Mouse (Mus musculus): ENCODE results near the gene Bpgm. TPM values are rescaled to one million over a fixed set of nuclear protein-coding genes. Genes with fewer than 3 reads are reported as not detected.

Bpgm gene
- total RNA-seq, 2 experiments from 2014 or later, result 68.3 to 68.6 TPM

DNA sequence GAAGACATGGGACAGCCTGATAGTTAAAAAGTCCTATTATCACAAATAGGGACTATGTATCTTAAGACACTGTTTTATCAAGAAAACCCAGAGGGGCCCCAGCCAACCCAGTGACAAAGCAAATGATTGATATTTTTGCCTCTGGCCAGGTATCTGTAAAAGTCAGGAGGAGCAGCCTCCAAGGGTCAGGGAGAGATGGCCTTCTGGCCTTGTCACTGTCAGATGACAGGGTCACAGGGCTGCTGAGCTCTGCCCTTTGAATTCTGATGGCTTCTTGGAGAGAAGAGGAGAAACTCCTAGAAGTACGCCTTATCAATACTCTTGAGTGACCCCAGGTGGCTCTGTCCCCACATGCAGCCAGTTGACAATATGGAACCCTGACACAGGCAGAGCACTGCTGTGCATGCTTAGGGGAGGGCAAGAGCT lies 49.5 kb downstream of the Bpgm start:
- intact Hi-C loops (cut with DNase I), result no loop called here
- no peak for DNase-seq

DNA sequence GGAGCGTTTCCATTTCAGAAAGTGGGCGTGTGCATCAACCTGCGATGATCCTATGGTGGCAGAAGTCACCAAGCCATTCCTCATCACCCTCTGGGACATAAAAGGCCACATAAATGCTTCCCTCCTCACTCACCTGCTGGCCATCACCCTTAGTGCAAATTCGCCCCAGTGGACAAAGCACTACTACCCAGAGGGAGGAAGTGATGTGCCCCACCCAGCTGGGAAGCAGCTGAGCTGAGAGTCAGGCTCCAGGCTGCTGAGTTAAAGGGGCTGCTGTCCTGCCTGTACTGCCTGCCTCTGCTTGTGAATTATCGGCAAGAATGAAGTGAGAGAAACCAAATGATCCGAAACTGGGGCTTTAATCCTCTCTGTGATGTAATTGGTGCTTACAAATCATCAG lies 49.9 kb downstream of the Bpgm start:
- intact Hi-C loops (cut with DNase I), result no loop called here
- no peak for DNase-seq

DNA sequence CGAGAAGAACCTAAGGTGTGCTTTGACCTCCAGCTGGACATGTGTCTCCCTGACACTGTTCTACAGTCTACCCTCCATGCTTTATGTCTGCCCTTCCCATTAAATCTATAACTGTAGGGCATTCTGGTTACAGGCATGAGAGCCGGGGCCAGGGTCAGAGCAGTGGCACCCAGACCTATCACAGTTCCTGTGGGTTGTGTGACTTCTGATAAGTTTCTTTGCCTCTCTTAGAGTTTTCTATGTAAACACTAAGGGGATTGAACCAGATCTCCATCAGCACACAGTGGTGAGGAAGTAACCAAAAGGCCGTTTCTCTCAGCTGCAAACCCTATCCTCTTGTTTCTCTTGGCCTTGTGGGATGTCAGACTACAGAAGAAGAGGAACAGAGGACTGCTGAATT lies 50.4 kb downstream of the Bpgm start:
- no peak for DNase-seq

DNA sequence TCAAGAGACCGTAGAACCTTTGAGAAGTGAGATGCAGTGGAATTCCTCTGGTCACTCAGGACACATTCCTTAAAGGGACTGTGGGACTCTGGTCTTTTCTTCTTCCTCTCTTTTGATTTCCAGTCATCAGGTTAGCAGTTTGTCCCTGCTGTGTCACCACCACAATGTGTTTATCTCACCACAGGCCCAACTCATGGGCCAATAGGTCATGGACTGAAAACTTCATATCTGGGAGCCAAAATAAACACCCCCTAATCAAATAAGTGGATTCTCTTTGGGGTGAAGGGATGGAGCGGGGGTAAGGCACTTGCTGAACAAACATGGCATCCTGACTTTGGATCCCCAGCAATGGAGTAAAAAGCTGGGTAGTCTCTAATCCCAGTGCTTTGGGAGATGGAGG lies 52.1 kb downstream of the Bpgm start:
- no peak for DNase-seq
- intact Hi-C loops (cut with DNase I), result no loop called here

More for the DNA sequence above, 50.4 kb downstream of the Bpgm start:
- intact Hi-C loops (cut with DNase I), result no loop called here

DNA sequence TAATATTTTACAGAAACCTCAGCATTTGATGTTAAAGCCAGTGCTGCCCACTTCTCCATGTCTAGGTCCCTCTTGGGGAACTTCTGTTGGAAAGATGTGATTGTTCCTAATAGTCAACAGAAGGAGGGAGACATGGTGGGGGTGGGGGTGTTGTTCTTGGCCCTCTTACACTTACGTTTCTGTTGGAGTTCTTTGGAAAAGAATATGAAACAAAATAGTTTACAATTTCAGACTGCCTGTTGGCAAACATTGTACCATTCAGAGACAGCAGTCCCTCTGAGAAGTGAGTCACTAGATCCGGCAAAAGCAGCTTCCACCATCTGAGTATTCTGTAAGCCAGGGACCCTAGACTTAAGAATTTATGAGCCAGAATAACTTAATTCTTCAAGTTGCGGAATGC lies 54.0 kb downstream of the Bpgm start:
- DNase-seq, result no peak
- intact Hi-C loops (cut with DNase I), result no loop called here

DNA sequence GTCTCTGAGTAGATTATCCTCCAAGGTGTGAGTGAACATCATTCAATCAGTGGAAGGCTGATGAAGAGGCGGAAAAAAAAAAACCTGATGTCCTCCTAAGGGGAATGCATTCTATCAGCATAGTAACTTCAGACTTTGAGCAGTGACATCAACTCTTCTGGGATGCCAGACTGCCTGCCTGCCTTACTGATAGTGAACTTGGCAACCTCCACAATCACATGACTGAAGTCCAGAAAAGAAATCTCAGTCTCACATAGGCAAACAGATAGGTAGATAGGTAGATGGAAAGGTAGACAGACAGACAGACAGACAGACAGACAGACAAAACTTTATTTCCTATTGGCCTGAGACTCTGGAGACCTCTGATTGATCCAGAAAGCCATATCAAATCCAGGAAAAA lies 57.0 kb downstream of the Bpgm start:
- intact Hi-C loops (cut with DNase I), result no loop called here
- no peak for DNase-seq

DNA sequence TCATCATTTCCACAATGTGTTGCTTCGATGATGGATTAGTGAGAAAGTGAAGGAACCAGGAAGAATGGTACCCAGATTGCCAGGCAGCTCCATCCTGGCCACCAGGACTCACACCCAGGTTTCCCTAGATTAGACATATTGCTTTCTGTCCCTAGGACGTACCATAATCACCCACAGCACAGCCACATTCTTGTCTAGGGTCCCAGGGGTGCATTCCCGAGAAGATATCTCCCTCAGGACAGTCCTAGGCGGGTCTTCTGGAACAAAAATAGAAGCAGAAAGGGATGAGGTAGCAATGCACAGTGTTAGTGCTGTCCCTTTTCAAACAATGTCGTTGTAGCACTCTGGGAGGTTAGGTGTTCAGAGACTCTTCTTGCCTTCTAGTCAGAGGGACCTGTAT lies 57.9 kb downstream of the Bpgm start:
- DNase-seq, result no peak
- intact Hi-C loops (cut with DNase I), result no loop called here

DNA sequence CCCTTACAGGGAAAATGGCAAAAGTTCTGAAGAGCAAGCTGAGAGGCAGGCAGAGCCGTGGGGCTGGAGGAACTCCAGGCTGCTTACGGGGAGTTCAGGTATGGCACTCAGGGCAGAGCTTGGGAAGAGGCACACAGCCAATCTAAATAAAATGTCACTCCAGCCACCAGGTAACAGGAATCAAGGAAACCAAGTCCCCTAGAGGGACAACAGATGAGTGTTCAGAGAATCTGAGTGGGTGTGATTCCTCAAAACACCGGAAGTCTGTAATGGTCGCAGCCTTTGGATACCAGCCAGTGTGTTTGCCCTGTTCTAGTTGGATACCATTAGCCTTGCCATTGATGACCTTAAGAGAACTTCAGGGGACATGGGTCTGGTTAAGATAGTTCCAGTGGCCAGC lies 66.9 kb downstream of the Bpgm start:
- intact Hi-C loops (cut with DNase I), result no loop called here
- no peak for DNase-seq

DNA sequence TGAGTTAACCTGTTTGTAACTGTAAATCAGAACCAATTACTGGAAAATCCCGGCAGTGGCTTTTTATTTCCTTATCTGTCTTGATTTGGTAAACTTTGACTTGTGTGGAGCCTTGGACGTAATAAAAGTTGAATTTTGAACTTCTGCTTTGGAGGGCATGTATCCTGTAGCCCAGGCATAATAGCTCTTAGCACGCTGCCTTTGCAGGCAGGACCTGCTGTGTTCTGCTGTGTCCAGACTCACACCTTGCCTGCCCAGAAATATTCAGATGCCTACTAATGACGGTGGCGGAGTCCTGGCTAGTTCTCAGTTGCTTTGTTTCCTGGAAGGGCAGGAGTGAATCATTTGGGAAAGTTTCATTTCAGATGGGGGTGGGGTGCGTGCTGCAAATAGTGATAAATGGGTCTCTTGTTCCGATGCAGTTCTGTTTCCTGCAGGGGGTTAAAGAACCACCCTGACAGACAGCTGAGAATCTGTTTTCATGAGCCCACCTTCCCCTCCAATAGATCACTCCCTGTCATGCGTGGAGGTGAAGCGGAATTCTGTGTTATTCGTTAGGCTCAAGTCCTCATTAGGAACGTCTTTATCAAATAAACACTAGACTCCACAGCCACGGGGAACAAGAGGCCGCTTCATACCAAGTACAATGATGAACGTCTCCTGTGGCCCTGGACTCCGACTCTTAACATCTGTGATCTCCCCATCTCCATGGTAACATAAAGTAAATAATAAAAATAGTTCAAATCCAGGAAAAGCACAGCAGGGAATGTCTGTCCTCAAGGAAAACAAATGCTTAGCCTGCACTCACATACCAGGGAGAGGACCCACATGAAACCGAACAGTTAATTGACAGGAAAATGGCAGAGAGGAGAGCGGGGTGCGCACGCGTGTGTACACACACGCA lies 67.5 kb downstream of the Bpgm start:
- no peak for DNase-seq
- intact Hi-C loops (cut with DNase I), result no loop called here

DNA sequence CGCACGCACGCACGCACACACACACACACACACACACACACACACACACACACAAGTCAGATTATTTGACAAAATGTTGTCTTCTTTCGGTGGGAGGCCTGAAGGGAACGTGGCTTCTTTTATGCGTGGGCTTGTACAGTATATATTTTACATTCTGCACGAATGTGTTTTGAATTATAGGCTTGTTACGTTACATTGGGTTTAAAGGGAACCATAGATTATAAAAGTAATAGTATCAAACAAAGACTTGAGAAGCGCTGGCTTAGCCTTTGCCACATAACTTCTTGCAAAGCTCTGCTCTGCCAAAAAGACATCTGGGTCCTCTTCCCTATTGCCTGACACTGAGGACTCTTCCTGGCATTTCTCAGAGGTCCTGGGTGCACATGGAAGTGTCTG lies 68.2 kb downstream of the Bpgm start:
- DNase-seq, result no peak
- intact Hi-C loops (cut with DNase I), result no loop called here

DNA sequence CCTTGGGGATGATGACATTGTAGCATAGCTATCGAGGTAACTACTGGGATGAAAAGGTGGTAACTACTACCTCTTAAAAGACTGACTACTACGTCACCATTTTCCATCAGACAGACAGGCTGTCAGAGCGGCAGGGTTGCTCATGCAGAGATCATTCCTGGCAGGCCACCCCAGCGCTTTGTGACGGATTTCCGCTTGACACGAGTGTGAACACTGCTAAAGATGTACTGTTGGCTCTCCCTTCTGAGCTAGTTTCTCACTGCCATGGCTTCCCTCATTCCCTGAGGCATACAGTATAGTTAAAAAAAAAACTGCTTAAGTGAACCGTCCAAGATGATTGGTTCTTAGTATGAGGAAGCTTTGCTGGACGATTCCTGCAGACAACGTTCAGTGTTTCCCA lies 69.3 kb downstream of the Bpgm start:
- intact Hi-C loops (cut with DNase I), result no loop called here
- no peak for DNase-seq

DNA sequence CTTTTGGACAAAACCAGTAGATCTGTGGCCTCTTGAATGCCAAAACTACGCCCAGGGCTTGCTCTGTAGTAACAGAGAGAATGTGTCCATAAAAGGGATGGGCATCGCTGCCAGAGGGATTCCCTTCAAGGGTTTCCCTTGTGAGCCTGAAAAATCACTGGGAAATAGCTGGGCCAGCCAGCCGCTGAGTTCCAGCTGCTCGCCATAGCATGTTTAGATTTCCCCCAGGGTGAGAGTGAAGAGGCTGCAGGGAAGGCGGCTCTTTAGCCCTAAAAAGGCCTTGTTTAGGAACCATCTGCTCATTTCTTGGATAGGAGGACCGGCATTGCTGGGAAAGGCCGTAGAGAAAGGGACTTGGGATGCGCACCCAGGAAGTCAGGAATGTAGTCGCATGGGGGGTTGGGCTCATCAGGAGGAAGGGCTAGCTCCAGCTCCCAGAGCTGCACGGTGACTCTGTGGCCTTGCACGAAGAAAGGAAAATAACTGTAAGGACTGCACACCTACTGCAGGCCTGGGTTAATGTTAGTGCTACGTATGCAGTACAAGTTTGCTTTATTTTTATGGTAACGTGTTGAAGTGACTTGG lies 72.5 kb downstream of the Bpgm start:
- DNase-seq, result peak; percentile 34
- intact Hi-C loops (cut with DNase I), result no loop called here

DNA sequence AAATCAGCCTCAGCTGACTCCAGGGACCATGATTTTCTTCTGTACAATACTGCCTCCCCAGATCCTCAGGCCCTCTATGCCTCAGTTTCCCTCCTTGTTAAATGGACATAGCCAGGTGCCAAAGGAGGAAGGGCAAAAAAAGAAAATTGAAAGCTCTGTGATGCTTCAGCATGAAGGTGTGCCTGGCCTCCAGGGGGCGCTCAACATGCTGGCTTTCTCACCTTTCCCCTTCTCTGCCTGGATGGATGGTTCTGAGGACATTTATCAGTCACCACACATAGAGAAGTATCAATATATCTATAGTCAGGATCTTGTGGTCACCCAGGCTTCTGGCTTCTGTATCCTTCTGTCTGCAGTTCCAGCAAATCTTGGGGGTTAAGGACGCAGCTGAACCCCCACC lies 73.0 kb downstream of the Bpgm start:
- intact Hi-C loops (cut with DNase I), result no loop called here
- peak; percentile 60 for DNase-seq

DNA sequence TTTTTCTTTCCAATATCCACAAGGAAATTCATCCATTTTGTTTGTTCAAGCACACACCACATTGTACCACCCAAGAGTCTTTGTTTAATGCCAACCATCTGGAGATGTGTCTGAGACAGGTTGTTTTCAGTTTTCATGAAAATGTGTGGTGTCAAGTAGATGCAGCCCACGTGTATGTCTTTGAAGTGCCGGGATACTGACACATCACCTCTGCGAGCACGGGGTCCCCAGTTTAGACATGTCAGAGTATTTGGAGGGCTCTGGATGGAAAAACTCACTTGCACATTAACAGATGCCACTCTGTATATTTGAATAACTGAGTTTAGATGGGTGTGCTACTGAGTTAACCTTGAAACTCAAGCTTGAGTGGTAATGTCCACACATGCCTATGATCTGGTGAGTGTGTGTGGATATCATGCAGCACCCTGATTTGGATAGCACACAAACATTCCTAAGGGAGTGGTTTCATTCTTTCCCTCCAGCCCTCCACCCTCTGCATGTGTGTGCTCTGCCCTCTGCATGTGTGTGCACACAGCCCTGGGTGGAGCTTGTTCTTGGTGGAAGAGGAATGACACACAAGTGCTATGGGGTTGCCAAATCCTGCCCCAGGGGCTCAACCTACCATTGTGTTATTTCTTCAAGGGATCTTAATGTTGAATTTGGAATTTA lies 76.6 kb downstream of the Bpgm start:
- intact Hi-C loops (cut with DNase I), result no loop called here
- no peak for DNase-seq

DNA sequence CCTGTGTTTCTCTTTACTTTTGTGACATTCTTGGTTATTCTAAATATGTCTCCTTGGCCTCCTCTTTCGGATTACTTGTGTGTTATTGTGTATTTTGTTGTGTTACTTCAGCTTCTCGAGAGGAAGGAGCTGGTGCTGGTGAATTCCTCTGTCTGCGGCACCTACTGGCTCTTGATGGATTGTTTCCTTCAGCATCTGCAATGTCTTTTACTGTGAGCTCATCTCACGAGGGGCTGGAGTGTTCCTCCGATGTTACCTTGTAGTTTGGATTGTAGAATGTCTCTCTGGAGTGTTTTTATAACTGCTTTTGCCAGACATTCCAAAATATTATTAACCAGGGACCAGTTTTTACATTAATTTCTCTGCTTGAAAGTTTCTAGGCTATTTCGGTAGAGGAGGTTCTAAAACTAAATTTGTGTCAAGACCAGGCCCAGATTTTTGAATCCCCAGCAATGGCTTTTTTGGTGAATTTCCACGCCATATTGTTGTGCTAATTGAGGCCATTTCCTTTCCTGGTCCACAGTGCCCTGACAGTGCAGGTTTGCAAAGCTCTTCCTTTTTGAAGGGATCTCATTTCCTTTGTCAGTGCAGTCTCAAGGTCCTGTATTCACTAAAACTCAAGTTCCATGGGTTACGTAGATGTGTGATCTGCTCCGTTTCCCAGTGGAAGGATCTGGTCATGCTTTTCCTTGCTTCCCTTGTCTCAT lies 78.4 kb downstream of the Bpgm start:
- no peak for DNase-seq
- intact Hi-C loops (cut with DNase I), result no loop called here

Other genes with a start within 250 kb of the Bpgm start
- gene Akr1b3, start 158.7 kb upstream of the Bpgm start, total RNA-seq (2021), result 10 to 100 TPM; 56.1 to 59.4 TPM
- gene Akr1b8, start 122.1 kb upstream of the Bpgm start, total RNA-seq (2021), result 1 to 10 TPM in 1 of 2 experiments, under 1 TPM in 1; 0.28 to 1.2 TPM
- gene Akr1b10, start 92.0 kb upstream of the Bpgm start, total RNA-seq (2021), result 10 to 100 TPM in 1 of 2 experiments, 1 to 10 TPM in 1; 9.0 to 10.3 TPM
- not detected for gene Akr1b7, start 63.9 kb upstream of the Bpgm start, total RNA-seq (2021)
- gene Cald1, start 122.3 kb downstream of the Bpgm start, total RNA-seq (2021), result 10 to 100 TPM; 27.4 to 30.2 TPM

All from left cerebral cortex, postnatal 4 days (tissue).